Mouse (Mus musculus) liver, embryonic 13.5 days (tissue): ENCODE measurements around the gene Ttc30b. TPM values are rescaled to one million over a fixed set of nuclear protein-coding genes. Genes with fewer than 3 reads are reported as not detected.
A peak's percentile ranks its signal among the peaks of the same experiment; 100 is the strongest.
"Not testable (repeated sequence)": the region's sequence is repeated elsewhere in the genome, so short reads cannot be mapped to it uniquely, and the experiment has no call there.

ENCODE experiments used
- ATAC-seq: fragments of 200-750 bp; cut with Nextera tagmentation; 2 replicates; pipeline ENCODE4 v1.8.0; 2017; ENCODE audit warnings: low read depth, mild to moderate bottlenecking, moderate number of reproducible peaks, moderate library complexity
- DNase-seq: peaks from one replicate; pipeline ENCODE4 v3.0.0; 2022
- H3K27ac ChIP-seq: fragments of 300-500 bp; sonication (generic); 2 replicates; pipeline ENCODE4 v1.5.1; 2015; ENCODE audit warnings: moderate library complexity, mild to moderate bottlenecking, inconsistent platforms
- H3K27me3 ChIP-seq: fragments of 300-500 bp; sonication (generic); 2 replicates; pipeline ENCODE4 v1.6.1; 2015; ENCODE audit warnings: mild to moderate bottlenecking, inconsistent platforms
- H3K36me3 ChIP-seq: fragments of 300-500 bp; sonication (generic); 2 replicates; pipeline ENCODE4 v1.6.1; 2015; ENCODE audit warnings: mild to moderate bottlenecking, inconsistent platforms
- H3K4me1 ChIP-seq: fragments of 300-500 bp; sonication (generic); replicated peaks from 2 replicates; pipeline ENCODE4 v1.6.1; 2015; ENCODE audit warnings: inconsistent platforms
- H3K4me2 ChIP-seq: fragments of 300-500 bp; sonication (generic); 2 replicates; pipeline ENCODE4 v1.6.1; 2015; ENCODE audit warnings: inconsistent platforms, mild to moderate bottlenecking, moderate library complexity
- H3K4me3 ChIP-seq: fragments of 300-500 bp; sonication (generic); replicated peaks from 2 replicates; pipeline ENCODE4 v1.5.1; 2015; ENCODE audit warnings: mild to moderate bottlenecking, inconsistent platforms
- H3K9ac ChIP-seq: fragments of 300-500 bp; sonication (generic); 2 replicates; pipeline ENCODE4 v1.6.1; 2015; ENCODE audit warnings: mild to moderate bottlenecking, inconsistent platforms
- H3K9me3 ChIP-seq: fragments of 300-500 bp; sonication (generic); replicated peaks from 2 replicates; pipeline ENCODE4 v1.6.1; 2016; ENCODE audit warnings: inconsistent platforms
- WGBS: fragments of 180-500 bp; shearing (Covaris S2); methylation state at CpG from one replicate; pipeline ENCODE4 v1.1.7; 2015; ENCODE audit not compliant: insufficient replicate concordance; 5-methylcytosine and 5-hydroxymethylcytosine counted together
- polyA plus RNA-seq: library from polyadenylated mRNA; unstranded; fragments of >200 nt; fragmentation: Nextera tagmentation; extraction: Ambion mirVana; gene quantifications from 2 replicates; pipeline ENCODE4 v1.2.1, GENCODE M21; 2015

Ttc30b gene
- 1.2 and 1.7 TPM in 2 replicates for polyA plus RNA-seq

DNA sequence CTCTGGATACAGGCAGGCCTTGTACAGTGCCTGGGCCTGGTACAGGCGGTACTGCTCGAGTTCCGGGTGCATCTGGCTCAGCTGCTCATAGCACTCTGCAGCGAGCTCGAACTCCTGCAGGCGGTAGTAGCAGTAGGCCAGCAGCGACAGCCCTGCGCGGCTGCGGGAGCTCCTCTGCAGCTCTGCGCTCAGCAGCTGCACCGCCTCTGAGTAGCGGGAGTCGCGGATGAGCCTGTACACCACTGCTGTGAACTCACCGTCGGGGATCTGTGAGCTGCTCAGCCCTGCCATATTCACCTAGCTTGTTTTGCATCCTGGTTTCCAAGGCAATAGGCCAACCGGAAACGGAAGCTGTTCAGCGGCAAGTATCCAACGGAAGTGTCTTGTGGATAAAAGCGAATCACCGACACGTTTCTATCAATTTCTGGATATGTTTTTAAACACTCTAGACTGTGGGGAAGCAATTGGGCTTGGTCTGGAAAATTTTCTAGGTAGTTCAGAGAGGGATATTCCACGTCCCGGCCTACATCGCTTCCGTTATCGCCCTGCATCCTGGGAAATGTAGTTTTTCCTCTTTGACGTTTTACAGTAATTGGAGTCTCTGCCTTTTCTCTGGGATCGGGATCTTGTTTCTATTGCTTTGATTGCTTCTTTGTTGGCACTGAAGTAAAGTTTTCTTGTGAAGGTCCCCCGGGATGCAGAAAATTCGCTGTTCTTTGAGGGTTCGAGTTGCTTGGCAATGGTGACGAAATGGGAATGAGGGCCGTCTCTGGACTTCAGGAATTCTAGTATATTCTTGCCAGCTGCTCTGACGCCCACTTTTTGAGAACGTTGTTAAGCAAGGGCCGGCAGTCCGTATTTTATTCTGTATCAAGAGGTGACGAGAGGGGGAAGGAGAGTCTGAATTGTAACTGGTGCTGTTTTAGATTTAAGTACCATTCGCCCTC is at the start of gene Ttc30b:
Ttc30b (minus strand) TSS at position 469 of the 947 bp plus-strand sequence.
- Histone ChIP-seq H3K9ac (peak within 1 kb of the TSS; percentile 57), H3K27me3 (no peaks in the 10 kb centered on the region), H3K4me2 (peak within 1 kb of the TSS; percentile 68), H3K27ac (no peak within 1 kb of the TSS), H3K4me3 (peak within 1 kb of the TSS; percentile 63), H3K9me3 (no peaks in the 10 kb centered on the region), H3K4me1 (peaks cover 6% of the 10 kb centered on the region), H3K36me3 (no peaks in the 10 kb centered on the region)
- ATAC-seq (peak; percentile 87), DNase-seq (peak; percentile 62)
- WGBS, result 4% methylated on average over 42 of the region's 42 CpGs

GRCm38 (mm10) chr2:75987739-75988138 is 49.4 kb upstream of the Ttc30b start:
- WGBS, result 66% methylated on average over 9 of the region's 9 CpGs
- ATAC-seq (no peak), DNase-seq (no peak)
- Histone ChIP-seq H3K36me3 (no peaks in the 10 kb centered on the region), H3K27me3 (no peaks in the 10 kb centered on the region), H3K4me3 (no peak overlapping the region), H3K4me2 (no peak overlapping the region), H3K9ac (no peak overlapping the region), H3K9me3 (0 out of 2 replicates have a peak, but pooled peaks cover under 1% of the 10 kb centered on the region), H3K4me1 (no peaks in the 10 kb centered on the region), H3K27ac (no peak overlapping the region)

GRCm38 (mm10) chr2:75985124-75985523 is 46.7 kb upstream of the Ttc30b start:
- peak; percentile 22 for DNase-seq
- Histone ChIP-seq H3K27me3 (no peaks in the 10 kb centered on the region), H3K9ac (no peak overlapping the region), H3K36me3 (no peaks in the 10 kb centered on the region), H3K27ac (no peak overlapping the region), H3K4me3 (no peak overlapping the region), H3K4me2 (no peak overlapping the region), H3K4me1 (0 out of 2 replicates have a peak, but pooled peaks cover 6% of the 10 kb centered on the region), H3K9me3 (0 out of 2 replicates have a peak, but pooled peaks cover 4% of the 10 kb centered on the region)
- 0% methylated on average over 2 of the region's 2 CpGs for WGBS
- no peak for ATAC-seq

GRCm38 (mm10) chr2:75983847-75984246 is 45.5 kb upstream of the Ttc30b start:
- no peak overlapping the region for H3K4me3 ChIP-seq
- H3K4me1 ChIP-seq, result 0 out of 2 replicates have a peak, but pooled peaks cover 6% of the 10 kb centered on the region
- H3K9ac ChIP-seq, result no peak overlapping the region
- ATAC-seq, result no peak
- H3K9me3 ChIP-seq, result 0 out of 2 replicates have a peak, but pooled peaks cover 4% of the 10 kb centered on the region
- DNase-seq, result no peak
- no peak overlapping the region for H3K4me2 ChIP-seq
- no peak overlapping the region for H3K27ac ChIP-seq
- WGBS, result 65% methylated on average over 3 of the region's 3 CpGs
- H3K27me3 ChIP-seq, result no peaks in the 10 kb centered on the region
- H3K36me3 ChIP-seq, result no peaks in the 10 kb centered on the region

GRCm38 (mm10) chr2:75983091-75983490 is 44.7 kb upstream of the Ttc30b start:
- Histone ChIP-seq H3K4me1 (0 out of 2 replicates have a peak, but pooled peaks cover 6% of the 10 kb centered on the region), H3K27me3 (no peaks in the 10 kb centered on the region), H3K36me3 (no peaks in the 10 kb centered on the region), H3K9ac (no peak overlapping the region), H3K9me3 (0 out of 2 replicates have a peak, but pooled peaks cover 4% of the 10 kb centered on the region), H3K4me2 (no peak overlapping the region), H3K27ac (no peak overlapping the region), H3K4me3 (no peak overlapping the region)
- DNase-seq (no peak), ATAC-seq (no peak)
- 85% methylated on average over 3 of the region's 3 CpGs for WGBS

DNA sequence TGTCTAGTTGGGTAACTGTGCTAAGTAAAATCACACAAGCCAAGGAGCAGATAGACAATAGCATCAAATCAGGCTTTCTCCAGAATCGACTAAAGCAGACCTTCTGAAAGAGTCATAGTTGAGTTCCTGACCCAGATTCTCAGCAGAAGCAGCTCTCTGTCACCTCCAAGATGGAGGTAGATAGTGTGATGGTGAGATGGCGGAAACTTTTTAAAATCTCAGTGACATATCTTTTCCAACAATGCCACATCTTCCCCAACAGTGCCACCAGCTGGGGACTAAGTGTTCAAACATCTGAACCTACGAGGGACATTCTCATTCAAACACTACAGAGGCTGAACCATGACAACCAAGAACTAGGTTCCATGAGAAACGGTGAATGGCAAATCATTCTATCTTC is 44.2 kb upstream of the Ttc30b start:
- Histone ChIP-seq H3K9me3 (0 out of 2 replicates have a peak, but pooled peaks cover 4% of the 10 kb centered on the region), H3K36me3 (no peaks in the 10 kb centered on the region), H3K9ac (no peak overlapping the region), H3K4me1 (0 out of 2 replicates have a peak, but pooled peaks cover 6% of the 10 kb centered on the region), H3K4me3 (no peak overlapping the region), H3K27ac (no peak overlapping the region), H3K4me2 (no peak overlapping the region), H3K27me3 (no peaks in the 10 kb centered on the region)
- DNase-seq, result no peak
- ATAC-seq, result no peak
- WGBS, result 72% methylated on average over 4 of the region's 4 CpGs

DNA sequence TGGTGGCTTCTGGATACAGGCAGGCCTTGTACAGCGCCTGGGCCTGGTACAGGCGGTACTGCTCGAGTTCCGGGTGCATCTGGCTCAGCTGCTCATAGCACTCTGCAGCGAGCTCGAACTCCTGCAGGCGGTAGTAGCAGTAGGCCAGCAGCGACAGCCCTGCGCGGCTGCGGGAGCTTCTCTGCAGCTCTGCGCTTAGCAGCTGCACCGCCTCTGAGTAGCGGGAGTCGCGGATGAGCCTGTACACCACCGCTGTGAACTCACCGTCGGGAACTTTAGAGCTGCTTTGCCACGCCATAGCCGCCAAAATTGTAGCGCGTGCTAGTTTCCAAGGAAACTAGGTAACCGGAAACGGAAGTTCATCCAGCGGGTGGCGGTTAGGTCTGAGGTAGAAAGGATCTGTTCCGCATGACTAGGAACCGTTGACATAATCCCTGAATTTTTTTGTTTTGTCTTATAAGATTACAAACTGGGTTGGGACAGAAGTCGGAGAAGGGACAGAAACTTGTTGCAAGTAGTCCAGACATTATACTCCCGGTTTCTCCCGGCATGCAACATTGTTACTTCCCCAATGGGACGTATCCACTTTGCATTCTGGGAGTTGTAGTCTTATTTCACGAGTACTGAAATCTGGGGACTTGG is 43.2 kb upstream of the Ttc30b start, which contains the start of gene Ttc30a1:
Ttc30a1 (minus strand) TSS at position 528 of the 642 bp plus-strand sequence.
- not testable (repeated sequence) for H3K9me3 ChIP-seq, H3K36me3 ChIP-seq, H3K27ac ChIP-seq, H3K27me3 ChIP-seq, H3K4me1 ChIP-seq
- DNase-seq, result peak; percentile 62
- WGBS, result 5% methylated on average over 34 of the region's 34 CpGs
- H3K4me2 ChIP-seq, result peak within 1 kb of the TSS; percentile 74
- H3K4me3 ChIP-seq, result peak within 1 kb of the TSS; percentile 58
- peak within 1 kb of the TSS; percentile 54 for H3K9ac ChIP-seq
- peak; percentile 75 for ATAC-seq

DNA sequence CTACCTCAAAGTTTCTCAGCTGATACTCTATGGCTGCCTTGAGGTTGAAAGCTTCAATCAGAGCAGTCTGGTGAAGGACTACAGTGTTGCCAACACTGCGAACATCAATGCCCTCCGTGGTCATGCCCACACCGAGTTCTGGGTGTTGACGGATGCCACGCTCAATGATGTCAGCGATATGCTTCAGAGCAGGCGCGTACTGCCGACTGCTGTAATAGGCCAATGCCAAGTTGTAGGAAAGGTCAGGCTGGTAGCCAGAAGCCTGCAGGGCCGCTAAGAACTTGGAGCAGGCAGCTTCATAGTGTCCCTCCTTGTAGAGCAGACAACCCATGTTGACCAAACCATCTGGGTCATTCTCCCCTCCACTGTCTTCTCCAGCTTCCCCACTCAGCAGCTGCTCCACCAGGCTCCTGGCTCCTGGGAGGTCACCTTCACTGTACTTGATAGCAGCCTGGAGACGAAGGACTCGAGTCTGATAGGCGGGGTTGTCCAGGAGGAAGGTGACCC is 42.6 kb upstream of the Ttc30b start:
- H3K9ac ChIP-seq, H3K27ac ChIP-seq, H3K36me3 ChIP-seq, DNase-seq, H3K9me3 ChIP-seq, H3K27me3 ChIP-seq, H3K4me1 ChIP-seq, ATAC-seq: not testable (repeated sequence)
- Histone ChIP-seq H3K4me3 (peak overlapping the region; percentile 58), H3K4me2 (peak overlapping the region; percentile 74)
- 90% methylated on average over 13 of the region's 13 CpGs for WGBS

DNA sequence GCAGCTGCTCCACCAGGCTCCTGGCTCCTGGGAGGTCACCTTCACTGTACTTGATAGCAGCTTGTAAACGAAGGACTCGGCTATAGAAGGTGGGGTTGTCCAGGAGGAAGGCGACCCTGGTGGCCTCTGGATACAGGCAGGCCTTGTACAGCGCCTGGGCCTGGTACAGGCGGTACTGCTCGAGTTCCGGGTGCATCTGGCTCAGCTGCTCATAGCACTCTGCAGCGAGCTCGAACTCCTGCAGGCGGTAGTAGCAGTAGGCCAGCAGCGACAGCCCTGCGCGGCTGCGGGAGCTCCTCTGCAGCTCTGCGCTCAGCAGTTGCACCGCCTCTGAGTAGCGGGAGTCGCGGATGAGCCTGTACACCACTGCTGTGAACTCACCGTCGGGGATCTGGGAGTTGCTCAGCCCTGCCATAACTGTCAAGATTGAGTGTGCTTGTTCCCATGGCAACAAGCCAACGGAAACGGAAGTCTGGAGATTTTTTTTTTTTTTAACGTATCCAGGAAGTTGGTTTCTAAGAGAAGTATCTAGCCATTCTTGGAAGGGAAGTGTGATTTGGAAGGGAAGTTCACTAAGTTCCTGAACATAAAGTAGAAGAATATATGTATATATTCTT is 39.5 kb upstream of the Ttc30b start, which contains the start of gene Ttc30a2:
Ttc30a2 (minus strand) TSS at position 419 of the 617 bp plus-strand sequence.
- H3K36me3 ChIP-seq, H3K4me1 ChIP-seq, H3K9me3 ChIP-seq, H3K27me3 ChIP-seq, H3K4me2 ChIP-seq, H3K27ac ChIP-seq, H3K4me3 ChIP-seq, H3K9ac ChIP-seq, DNase-seq: not testable (repeated sequence)
- 0 out of 2 replicates have a peak, but pooled peaks have one; percentile 38 for ATAC-seq
- WGBS, result 32% methylated on average over 23 of the region's 24 CpGs

DNA sequence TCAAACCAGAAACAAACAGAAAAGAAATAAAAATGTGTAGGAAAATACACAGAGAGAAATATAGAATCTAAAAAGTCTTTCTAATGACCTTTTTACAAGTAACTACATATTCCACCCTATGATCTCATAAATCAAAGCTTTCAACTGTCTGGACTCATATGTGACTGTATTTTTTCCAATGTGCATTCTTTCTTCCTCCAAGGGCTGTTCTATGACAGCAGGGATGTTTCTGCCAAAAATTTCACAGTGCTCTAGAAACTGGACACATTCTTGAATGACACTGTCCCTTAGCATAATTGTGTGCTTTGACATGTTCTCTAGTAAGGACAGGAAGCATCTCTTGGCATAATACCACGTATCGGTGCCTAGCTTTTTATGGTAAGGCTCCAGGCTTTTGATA is 37.7 kb upstream of the Ttc30b start:
- H3K4me3 ChIP-seq, DNase-seq, H3K27ac ChIP-seq, H3K36me3 ChIP-seq, ATAC-seq, H3K9me3 ChIP-seq, H3K4me1 ChIP-seq, H3K9ac ChIP-seq, H3K27me3 ChIP-seq, H3K4me2 ChIP-seq: not testable (repeated sequence)
- 70% methylated on average over 2 of the region's 2 CpGs for WGBS

- H3K4me2 ChIP-seq, result no peak overlapping the region
- no peaks in the 10 kb centered on the region for H3K9me3 ChIP-seq
- DNase-seq, result no peak
- H3K9ac ChIP-seq, result no peak overlapping the region
- no peak for ATAC-seq
- H3K36me3 ChIP-seq, result no peaks in the 10 kb centered on the region
- no peak overlapping the region for H3K27ac ChIP-seq
- no peak overlapping the region for H3K4me3 ChIP-seq
- no peaks in the 10 kb centered on the region for H3K27me3 ChIP-seq
- WGBS, result 61% methylated on average over 9 of the region's 9 CpGs
- no peaks in the 10 kb centered on the region for H3K4me1 ChIP-seq
Measured at GRCm38 (mm10) chr2:75974131-75974530, 35.7 kb upstream of the Ttc30b start.
